Mouse (Mus musculus) heart, embryonic 11.5 days (tissue): ENCODE results near the gene Adamtsl3. TPM values are rescaled to one million over a fixed set of nuclear protein-coding genes. Genes with fewer than 3 reads are reported as not detected.

Experiments used
- ATAC-seq: fragments of 200-750 bp; cut with Nextera tagmentation; replicated peaks from 2 replicates; pipeline ENCODE4 v1.8.0; 2017; ENCODE audit warnings: moderate library complexity; ENCODE audit not compliant: insufficient number of reproducible peaks, low FRiP score, low TSS enrichment
- H3K27ac ChIP-seq: fragments of 300-500 bp; sonication (generic); 2 replicates; pipeline ENCODE4 v1.5.1; 2014; ENCODE audit warnings: mild to moderate bottlenecking, low read depth, low read length
- H3K27me3 ChIP-seq: fragments of 300-500 bp; sonication (generic); 2 replicates; pipeline ENCODE4 v1.6.1; 2014; ENCODE audit warnings: mild to moderate bottlenecking, low read length, mixed read lengths; ENCODE audit not compliant: control insufficient read depth, insufficient read depth
- H3K36me3 ChIP-seq: fragments of 300-500 bp; sonication (generic); 2 replicates; pipeline ENCODE4 v1.6.1; 2014; ENCODE audit warnings: mild to moderate bottlenecking, low read length, moderate library complexity, mixed read lengths; ENCODE audit not compliant: control insufficient read depth, insufficient read depth
- H3K4me1 ChIP-seq: fragments of 300-500 bp; sonication (generic); 2 replicates; pipeline ENCODE4 v1.6.1; 2014; ENCODE audit warnings: low read length; ENCODE audit not compliant: control insufficient read depth, insufficient read depth
- H3K4me2 ChIP-seq: fragments of 300-500 bp; sonication (generic); 2 replicates; pipeline ENCODE4 v1.6.1; 2014; ENCODE audit warnings: mild to moderate bottlenecking, moderate library complexity
- H3K4me3 ChIP-seq: fragments of 300-500 bp; sonication (generic); 2 replicates; pipeline ENCODE4 v1.5.1; 2014; ENCODE audit warnings: low read depth, low read length
- H3K9ac ChIP-seq: fragments of 300-500 bp; sonication (generic); 2 replicates; pipeline ENCODE4 v1.6.1; 2014; ENCODE audit warnings: mild to moderate bottlenecking, low read depth, low read length, moderate library complexity
- H3K9me3 ChIP-seq: fragments of 300-500 bp; sonication (generic); replicated peaks from 2 replicates; pipeline ENCODE4 v1.6.1; 2016; ENCODE audit warnings: low read length; ENCODE audit not compliant: control insufficient read depth
- WGBS: fragments of 180-500 bp; shearing (Covaris S2); extraction: QIAGEN DNeasy Blood & Tissue Kit; methylation state at CpG from one replicate; pipeline ENCODE4 v1.1.7; 2014; ENCODE audit not compliant: insufficient replicate concordance; 5-methylcytosine and 5-hydroxymethylcytosine counted together
- polyA plus RNA-seq: library from polyadenylated mRNA; unstranded; fragments of >200 nt; fragmentation: Nextera tagmentation; extraction: Ambion mirVana; gene quantifications from 2 replicates; pipeline ENCODE4 v1.2.1, GENCODE M21; 2014

Gene Adamtsl3
- polyA plus RNA-seq, 1 experiment from 2014 or later: 0.57 TPM

GRCm38 (mm10) chr7:82556417-82556816, 220.9 kb downstream of the Adamtsl3 start:
- no peak overlapping the region for H3K4me3 ChIP-seq
- 82% methylated on average over 10 of the region's 10 CpGs for WGBS
- no peaks in the 10 kb centered on the region for H3K36me3 ChIP-seq
- H3K4me2 ChIP-seq: no peak overlapping the region
- no peaks in the 10 kb centered on the region for H3K27me3 ChIP-seq
- H3K4me1 ChIP-seq: no peaks in the 10 kb centered on the region
- no peak overlapping the region for H3K27ac ChIP-seq
- no peaks in the 10 kb centered on the region for H3K9me3 ChIP-seq
- ATAC-seq: no peak
- no peak overlapping the region for H3K9ac ChIP-seq

GRCm38 (mm10) chr7:82557111-82557510, 221.6 kb downstream of the Adamtsl3 start:
- no peak overlapping the region for H3K4me3 ChIP-seq
- H3K27ac ChIP-seq: no peak overlapping the region
- no peak overlapping the region for H3K4me2 ChIP-seq
- no peak overlapping the region for H3K9ac ChIP-seq
- no peak for ATAC-seq
- WGBS: 69% methylated on average over 11 of the region's 11 CpGs
- no peaks in the 10 kb centered on the region for H3K4me1 ChIP-seq
- no peaks in the 10 kb centered on the region for H3K27me3 ChIP-seq
- no peaks in the 10 kb centered on the region for H3K9me3 ChIP-seq
- H3K36me3 ChIP-seq: no peaks in the 10 kb centered on the region

DNA sequence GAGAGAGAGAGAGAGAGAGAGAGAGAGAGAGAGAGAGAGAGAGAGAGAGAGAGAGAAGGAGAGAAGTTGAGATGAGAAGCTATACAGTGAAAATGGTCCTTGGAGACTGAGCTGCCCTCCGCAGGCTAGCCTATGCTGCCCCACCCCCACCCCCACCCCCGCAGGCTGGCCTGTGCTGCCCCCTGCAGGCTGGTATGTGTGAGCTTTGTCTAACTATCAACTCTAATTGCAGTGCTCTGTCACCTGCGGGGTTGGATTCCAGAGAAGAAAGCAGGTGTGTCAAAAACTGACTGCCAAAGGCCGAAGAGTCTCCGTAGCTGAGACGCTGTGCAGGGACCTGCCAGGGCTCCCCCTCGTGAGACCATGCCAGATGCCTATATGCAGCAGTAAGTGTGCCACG, 231.2 kb downstream of the Adamtsl3 start:
- 38% methylated on average over 8 of the region's 8 CpGs for WGBS
- Histone ChIP-seq H3K4me3 (no peak overlapping the region), H3K36me3 (no peaks in the 10 kb centered on the region), H3K27ac (no peak overlapping the region), H3K4me2 (no peak overlapping the region), H3K4me1 (no peaks in the 10 kb centered on the region), H3K27me3 (no peaks in the 10 kb centered on the region), H3K9me3 (no peaks in the 10 kb centered on the region), H3K9ac (no peak overlapping the region)
- no peak for ATAC-seq

DNA sequence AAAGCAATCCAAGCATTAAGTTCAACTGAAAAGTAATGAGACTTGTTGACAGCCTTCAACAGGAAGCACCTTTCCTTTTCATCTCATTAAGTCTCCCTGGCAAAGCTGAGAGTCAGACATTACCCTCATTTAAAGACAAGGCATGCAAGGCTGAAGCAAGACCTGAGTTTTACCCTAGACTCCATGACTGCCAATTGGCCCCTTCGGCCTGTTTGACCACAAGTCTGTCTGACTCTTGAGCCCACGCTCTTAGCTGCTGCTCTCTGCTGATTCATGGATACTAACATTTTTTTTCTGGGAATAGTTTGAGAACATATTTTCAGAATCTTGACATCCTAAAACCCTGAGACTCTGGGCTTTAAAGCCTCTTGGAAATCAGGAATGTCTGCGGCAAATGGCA, 232.3 kb downstream of the Adamtsl3 start:
- no peak overlapping the region for H3K9ac ChIP-seq
- H3K4me2 ChIP-seq: no peak overlapping the region
- H3K27me3 ChIP-seq: no peaks in the 10 kb centered on the region
- whole genome bisulfite sequencing: 86% methylated on average over 3 of the region's 3 CpGs
- no peak overlapping the region for H3K27ac ChIP-seq
- ATAC-seq: no peak
- H3K4me3 ChIP-seq: no peak overlapping the region
- no peaks in the 10 kb centered on the region for H3K36me3 ChIP-seq
- no peaks in the 10 kb centered on the region for H3K4me1 ChIP-seq
- no peaks in the 10 kb centered on the region for H3K9me3 ChIP-seq

- Histone ChIP-seq H3K9ac (no peak overlapping the region), H3K36me3 (no peaks in the 10 kb centered on the region), H3K27ac (no peak overlapping the region), H3K9me3 (no peaks in the 10 kb centered on the region), H3K4me3 (no peak overlapping the region), H3K4me2 (no peak overlapping the region), H3K4me1 (no peaks in the 10 kb centered on the region), H3K27me3 (no peaks in the 10 kb centered on the region)
- 28% methylated on average over 1 of the region's 1 CpGs for WGBS
- no peak for ATAC-seq
Measured at GRCm38 (mm10) chr7:82572981-82573380, 237.5 kb downstream of the Adamtsl3 start.

DNA sequence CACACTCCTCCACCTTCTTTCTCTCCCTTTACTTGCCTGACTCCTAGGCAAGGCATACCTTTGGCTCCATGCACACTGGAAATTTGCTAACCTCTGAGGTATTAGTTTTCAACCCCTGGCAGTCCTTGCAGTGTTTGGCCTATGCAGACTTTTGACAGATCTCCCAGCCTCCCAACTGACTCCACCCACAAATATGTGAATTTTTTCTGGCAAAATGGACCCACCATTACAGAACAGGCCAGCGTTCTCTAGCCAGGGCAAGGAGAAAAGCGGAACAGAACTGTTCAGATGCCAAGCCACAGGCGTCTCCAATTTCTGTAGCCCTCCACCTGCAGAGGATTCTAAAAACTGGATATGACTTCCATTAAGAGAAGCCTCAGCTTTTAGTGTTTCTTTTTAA, 244.5 kb downstream of the Adamtsl3 start:
- Histone ChIP-seq H3K9me3 (no peaks in the 10 kb centered on the region), H3K27me3 (no peaks in the 10 kb centered on the region), H3K27ac (no peak overlapping the region), H3K4me2 (no peak overlapping the region), H3K4me1 (no peaks in the 10 kb centered on the region), H3K9ac (no peak overlapping the region), H3K4me3 (no peak overlapping the region), H3K36me3 (no peaks in the 10 kb centered on the region)
- ATAC-seq: no peak
- WGBS: 82% methylated on average over 3 of the region's 3 CpGs

DNA sequence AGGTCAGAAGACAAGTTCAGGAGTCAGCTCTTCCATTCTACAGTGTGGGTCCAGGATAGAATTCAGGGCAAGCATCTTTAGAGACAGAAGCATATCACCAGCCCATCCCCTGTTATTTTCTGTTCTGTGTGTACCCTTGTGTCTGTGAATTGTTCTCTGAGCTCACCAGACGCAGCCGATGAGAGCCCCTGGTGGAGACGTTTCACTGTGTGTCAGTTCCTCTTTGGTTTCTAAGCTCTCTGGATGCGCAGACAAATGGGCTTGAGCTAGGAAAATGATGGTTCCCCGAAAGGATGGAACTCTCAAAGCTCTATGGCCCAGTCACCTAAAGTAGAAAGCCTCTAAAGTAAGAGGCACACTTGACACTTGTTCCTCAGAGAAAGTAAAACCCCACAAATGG, 246.3 kb downstream of the Adamtsl3 start:
- 65% methylated on average over 5 of the region's 5 CpGs for WGBS

DNA sequence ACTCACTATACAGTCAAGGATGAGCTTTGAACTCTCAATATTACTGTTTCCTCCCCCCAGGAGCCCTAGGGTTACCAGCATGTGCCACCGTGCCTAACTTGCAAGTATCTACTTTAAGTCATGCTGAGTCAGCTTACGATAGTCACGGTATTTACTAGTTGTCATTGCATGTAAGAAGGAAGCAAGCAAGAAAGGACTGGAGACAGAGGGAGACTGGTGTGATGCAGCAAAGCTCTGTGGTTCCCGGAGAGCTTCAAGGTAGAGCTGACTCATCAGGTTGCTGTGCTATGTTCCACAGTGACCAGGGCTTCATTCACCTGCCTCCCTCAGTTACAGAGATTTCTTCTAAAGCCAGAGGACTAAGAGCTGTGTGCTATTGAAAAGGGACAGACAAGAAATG, 247.0 kb downstream of the Adamtsl3 start:
- Histone ChIP-seq H3K27me3 (no peaks in the 10 kb centered on the region), H3K9me3 (no peaks in the 10 kb centered on the region), H3K4me2 (no peak overlapping the region), H3K4me1 (no peaks in the 10 kb centered on the region), H3K36me3 (no peaks in the 10 kb centered on the region), H3K4me3 (no peak overlapping the region), H3K9ac (no peak overlapping the region), H3K27ac (no peak overlapping the region)
- WGBS: 79% methylated on average over 4 of the region's 4 CpGs
- ATAC-seq: no peak

More for the DNA sequence above, 246.3 kb downstream of the Adamtsl3 start:
- Histone ChIP-seq H3K36me3 (no peaks in the 10 kb centered on the region), H3K27ac (no peak overlapping the region), H3K4me3 (no peak overlapping the region), H3K4me1 (no peaks in the 10 kb centered on the region), H3K9ac (no peak overlapping the region), H3K9me3 (no peaks in the 10 kb centered on the region), H3K4me2 (no peak overlapping the region), H3K27me3 (no peaks in the 10 kb centered on the region)
- no peak for ATAC-seq

DNA sequence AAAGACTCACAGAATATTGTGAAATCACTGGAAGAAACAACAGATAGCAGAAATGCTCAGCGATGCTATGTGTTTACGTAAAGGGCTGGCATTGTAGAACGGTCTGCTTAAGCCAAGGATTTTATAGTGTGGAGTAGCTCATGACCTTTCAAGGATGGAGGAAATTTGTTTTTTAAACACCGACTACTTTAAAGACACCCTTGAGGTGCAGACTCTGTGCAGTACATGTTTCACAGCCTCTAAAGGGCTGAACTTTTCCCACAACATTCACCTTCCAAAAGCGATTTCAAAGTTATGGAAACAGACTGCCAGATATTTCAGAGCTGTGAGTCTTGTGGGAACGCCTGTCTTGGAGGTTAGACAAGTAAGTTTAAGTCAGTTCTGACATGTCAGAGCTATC, 255.4 kb downstream of the Adamtsl3 start:
- WGBS: 81% methylated on average over 6 of the region's 6 CpGs
- Histone ChIP-seq H3K4me2 (no peak overlapping the region), H3K9ac (no peak overlapping the region), H3K36me3 (no peaks in the 10 kb centered on the region), H3K27me3 (no peaks in the 10 kb centered on the region), H3K4me1 (no peaks in the 10 kb centered on the region), H3K9me3 (no peaks in the 10 kb centered on the region), H3K27ac (no peak overlapping the region), H3K4me3 (no peak overlapping the region)
- no peak for ATAC-seq
